Mouse (Mus musculus) embryonic facial prominence, embryonic 12.5 days (tissue): ENCODE measurements around the gene Nkx2-4. TPM values are rescaled to one million over a fixed set of nuclear protein-coding genes. Genes with fewer than 3 reads are reported as not detected.

Experiments
- ATAC-seq: fragments of 200-750 bp; cut with Nextera tagmentation; 2 replicates; pipeline ENCODE4 v1.8.0; 2017; ENCODE audit not compliant: insufficient number of reproducible peaks, insufficient read depth, low FRiP score, low TSS enrichment
- H3K27ac ChIP-seq: fragments of 300-500 bp; sonication (generic); 2 replicates; pipeline ENCODE4 v1.5.1; 2016; ENCODE audit warnings: mild to moderate bottlenecking
- H3K27me3 ChIP-seq: fragments of 300-500 bp; sonication (generic); 2 replicates; pipeline ENCODE4 v1.6.1; 2016; ENCODE audit warnings: mild to moderate bottlenecking, moderate library complexity
- H3K36me3 ChIP-seq: fragments of 300-500 bp; sonication (generic); 2 replicates; pipeline ENCODE4 v1.6.1; 2016; ENCODE audit warnings: mild to moderate bottlenecking
- H3K4me1 ChIP-seq: fragments of 300-500 bp; sonication (generic); 2 replicates; pipeline ENCODE4 v1.6.1; 2016
- H3K4me2 ChIP-seq: fragments of 300-500 bp; sonication (generic); replicated peaks from 2 replicates; pipeline ENCODE4 v1.6.1; 2016; ENCODE audit warnings: mild to moderate bottlenecking, moderate library complexity
- H3K4me3 ChIP-seq: fragments of 300-500 bp; sonication (generic); 2 replicates; pipeline ENCODE4 v1.5.1; 2016; ENCODE audit warnings: mild to moderate bottlenecking
- H3K9ac ChIP-seq: fragments of 300-500 bp; sonication (generic); 2 replicates; pipeline ENCODE4 v1.6.1; 2016; ENCODE audit warnings: mild to moderate bottlenecking, moderate library complexity
- H3K9me3 ChIP-seq: fragments of 300-500 bp; sonication (generic); 2 replicates; pipeline ENCODE4 v1.6.1; 2016; ENCODE audit warnings: mild to moderate bottlenecking, moderate library complexity
- WGBS: fragments of 180-500 bp; shearing (Covaris S2); methylation state at CpG from one replicate; pipeline ENCODE4 v1.1.7; 2016; 5-methylcytosine and 5-hydroxymethylcytosine counted together
- polyA plus RNA-seq: library from polyadenylated mRNA; unstranded; fragments of >200 nt; fragmentation: Nextera tagmentation; extraction: Ambion mirVana; gene quantifications from 2 replicates; pipeline ENCODE4 v1.2.1, GENCODE M21; 2016

Nkx2-4 gene
- polyA plus RNA-seq, 1 experiment from 2014 or later, result 0.42 TPM

GRCm38 (mm10) chr2:147069077-147069476 lies 16.2 kb downstream of the Nkx2-4 start:
- Histone ChIP-seq H3K36me3 (peaks cover 8% of the 10 kb centered on the region), H3K27me3 (no peaks in the 10 kb centered on the region), H3K4me2 (no peak overlapping the region), H3K9ac (no peak overlapping the region), H3K27ac (no peak overlapping the region), H3K4me1 (no peaks in the 10 kb centered on the region), H3K4me3 (no peak overlapping the region), H3K9me3 (no peaks in the 10 kb centered on the region)
- WGBS, result 53% methylated on average over 1 of the region's 1 CpGs
- ATAC-seq, result no peak

- no peak for ATAC-seq
- H3K27me3 ChIP-seq, result no peaks in the 10 kb centered on the region
Observed at GRCm38 (mm10) chr2:147067480-147068246, 17.6 kb downstream of the Nkx2-4 start.

DNA sequence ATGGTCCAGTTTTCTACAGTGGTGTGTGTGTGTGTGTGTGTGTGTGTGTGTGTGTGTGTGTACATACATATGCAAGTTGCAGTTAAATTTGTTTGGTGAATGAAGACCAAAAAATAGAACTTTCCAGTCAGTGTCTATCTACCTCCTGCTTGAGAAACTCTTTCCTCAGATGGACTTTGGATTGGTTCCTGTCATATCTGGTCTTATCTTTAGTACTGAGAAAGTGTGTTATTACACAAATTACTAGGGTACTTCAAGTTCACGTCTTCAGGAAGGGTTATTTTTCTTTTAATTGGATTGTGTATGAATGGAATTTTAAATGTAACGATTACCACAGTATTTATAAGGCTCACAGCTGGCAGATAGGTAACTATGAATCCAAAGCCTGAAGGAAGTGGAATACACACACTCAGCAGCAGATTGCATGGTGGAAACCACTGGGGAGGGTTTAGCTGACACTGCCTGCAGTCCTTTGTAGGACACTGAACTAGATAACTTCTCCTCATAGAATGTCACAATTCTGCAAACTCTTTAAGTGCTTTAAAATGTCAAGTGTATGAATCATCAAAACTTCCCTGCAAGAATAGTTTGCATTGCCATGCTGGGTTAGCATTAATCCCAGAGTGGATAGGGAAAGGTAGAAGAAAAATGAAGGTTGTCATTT lies 31.9 kb downstream of the Nkx2-4 start:
- no peaks in the 10 kb centered on the region for H3K4me1 ChIP-seq
- H3K36me3 ChIP-seq, result peaks cover 44% of the 10 kb centered on the region
- no peaks in the 10 kb centered on the region for H3K27me3 ChIP-seq
- no peaks in the 10 kb centered on the region for H3K9me3 ChIP-seq
- no peak overlapping the region for H3K4me3 ChIP-seq
- no peak overlapping the region for H3K27ac ChIP-seq
- no peak overlapping the region for H3K4me2 ChIP-seq
- H3K9ac ChIP-seq, result no peak overlapping the region
- ATAC-seq, result no peak
- 84% methylated on average over 2 of the region's 2 CpGs for WGBS

More at GRCm38 (mm10) chr2:147067480-147068246, 17.6 kb downstream of the Nkx2-4 start:
- Histone ChIP-seq H3K27ac (no peak overlapping the region), H3K9ac (no peak overlapping the region), H3K9me3 (no peaks in the 10 kb centered on the region), H3K36me3 (peaks cover 8% of the 10 kb centered on the region), H3K4me2 (no peak overlapping the region), H3K4me3 (no peak overlapping the region), H3K4me1 (no peaks in the 10 kb centered on the region)
- WGBS, result 91% methylated on average over 1 of the region's 1 CpGs

DNA sequence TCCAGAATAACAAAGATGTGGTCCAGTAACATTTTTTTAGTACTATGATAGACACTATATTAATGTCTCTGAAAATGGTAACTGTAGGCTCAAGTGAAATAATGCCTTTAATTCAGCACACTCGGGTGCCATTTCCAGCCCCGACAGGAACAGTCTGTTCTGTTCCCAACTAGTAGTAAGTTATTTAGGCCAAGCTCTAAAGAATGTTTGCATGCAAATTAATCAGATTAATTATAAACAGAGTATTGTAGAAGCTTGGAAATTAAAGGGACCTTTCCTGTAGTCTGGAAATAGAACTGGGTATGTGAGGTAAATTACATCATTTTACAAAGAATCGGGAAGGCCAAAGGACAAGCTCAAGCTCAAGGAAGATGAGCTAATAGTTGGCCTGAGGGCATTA lies 38.2 kb downstream of the Nkx2-4 start:
- Histone ChIP-seq H3K9me3 (no peaks in the 10 kb centered on the region), H3K9ac (no peak overlapping the region), H3K4me3 (no peak overlapping the region), H3K4me2 (no peak overlapping the region), H3K27ac (no peak overlapping the region), H3K36me3 (peaks cover 34% of the 10 kb centered on the region), H3K27me3 (no peaks in the 10 kb centered on the region), H3K4me1 (no peaks in the 10 kb centered on the region)
- no peak for ATAC-seq
- 91% methylated on average over 3 of the region's 3 CpGs for WGBS

DNA sequence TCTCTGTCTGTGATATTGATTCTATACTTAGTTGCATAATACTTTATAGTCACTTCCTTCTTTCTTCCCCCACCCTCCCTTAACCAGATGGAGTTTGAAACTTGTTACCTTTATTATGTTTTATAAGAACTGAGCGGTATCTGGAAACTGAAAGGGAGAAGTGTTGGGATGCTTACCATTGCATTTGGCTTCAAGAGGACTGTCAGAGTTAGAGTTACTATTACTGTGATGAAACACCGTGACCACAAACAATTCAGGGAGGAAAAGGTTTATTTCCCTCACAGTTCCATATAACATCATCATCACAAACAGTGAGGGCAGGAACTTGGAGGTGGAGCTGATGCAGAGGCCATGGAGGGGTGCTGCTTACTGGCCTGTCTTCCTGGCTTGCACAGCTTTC lies 49.4 kb downstream of the Nkx2-4 start:
- Histone ChIP-seq H3K4me3 (no peak overlapping the region), H3K9ac (no peak overlapping the region), H3K4me2 (no peak overlapping the region), H3K27me3 (no peaks in the 10 kb centered on the region), H3K36me3 (peaks cover 13% of the 10 kb centered on the region), H3K9me3 (no peaks in the 10 kb centered on the region), H3K4me1 (no peaks in the 10 kb centered on the region), H3K27ac (no peak overlapping the region)
- WGBS, result 94% methylated on average over 2 of the region's 2 CpGs
- ATAC-seq, result no peak

Other genes starting within 250 kb of the Nkx2-4 start
- 27.1 and 29.8 TPM in 2 replicates for gene Kiz, start 229.6 kb downstream of the Nkx2-4 start, polyA plus RNA-seq
- gene Xrn2, start 72.4 kb downstream of the Nkx2-4 start, polyA plus RNA-seq, result 88.4 and 94.0 TPM in 2 replicates
- gene Nkx2-2, start 108.8 kb upstream of the Nkx2-4 start, polyA plus RNA-seq, result 0.24 and 0.33 TPM in 2 replicates